Mouse (Mus musculus) lung, postnatal 36 days (tissue): ENCODE data around the gene Vmn1r87.
"Not testable (repeated sequence)": the region's sequence is repeated elsewhere in the genome, so short reads cannot be mapped to it uniquely, and the experiment has no call there.

Source experiments
- DNase-seq: peaks from one replicate; pipeline ENCODE4 v3.0.0; 2022; ENCODE audit warnings: mixed read lengths

Gene Vmn1r87

DNA sequence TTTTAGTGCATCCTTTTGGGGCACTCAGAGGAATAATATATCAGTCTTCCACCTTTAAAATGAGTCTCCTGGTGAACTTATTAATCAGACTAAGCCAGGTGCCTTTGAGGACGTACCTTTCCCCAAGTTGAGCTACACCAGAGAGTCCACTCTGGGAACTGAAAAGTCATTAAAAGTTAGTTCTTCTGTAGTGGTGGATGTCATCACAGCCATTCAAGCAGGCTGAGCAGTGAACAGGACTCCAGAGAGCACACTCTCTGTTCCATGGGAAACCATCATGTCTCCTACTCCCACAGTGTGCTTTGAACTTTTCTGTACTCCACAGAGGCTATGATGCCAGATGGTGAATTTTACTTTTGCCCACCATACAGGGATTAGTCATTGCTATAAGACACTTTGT, at the start of gene Vmn1r87:
Gene Vmn1r87 (minus strand): TSS at position 101 of the 400 bp plus-strand sequence.
- no peak for DNase-seq

DNA sequence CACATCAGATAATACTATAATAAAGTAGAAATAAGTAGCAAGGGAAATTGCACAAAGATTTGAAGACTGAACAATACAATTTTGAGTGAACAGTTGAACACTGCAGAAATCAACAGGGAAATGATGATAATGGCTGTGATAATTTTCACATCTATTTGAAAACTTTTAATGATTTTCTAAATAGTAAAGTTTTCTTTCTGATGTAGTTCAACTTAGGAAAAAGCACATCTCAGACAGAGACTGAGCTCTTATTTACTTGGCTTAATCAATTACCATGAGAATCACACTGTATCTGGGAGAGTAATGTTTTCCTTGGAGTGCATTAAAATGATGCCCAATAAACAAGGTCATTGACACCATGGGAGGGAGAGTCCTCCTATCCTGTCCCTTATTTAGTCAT, 19.3 kb upstream of the Vmn1r87 start, which contains the start of gene Vmn1r88:
Gene Vmn1r88 (plus strand): TSS at position 301 of the 400 bp plus-strand sequence.
- DNase-seq = no peak

DNA sequence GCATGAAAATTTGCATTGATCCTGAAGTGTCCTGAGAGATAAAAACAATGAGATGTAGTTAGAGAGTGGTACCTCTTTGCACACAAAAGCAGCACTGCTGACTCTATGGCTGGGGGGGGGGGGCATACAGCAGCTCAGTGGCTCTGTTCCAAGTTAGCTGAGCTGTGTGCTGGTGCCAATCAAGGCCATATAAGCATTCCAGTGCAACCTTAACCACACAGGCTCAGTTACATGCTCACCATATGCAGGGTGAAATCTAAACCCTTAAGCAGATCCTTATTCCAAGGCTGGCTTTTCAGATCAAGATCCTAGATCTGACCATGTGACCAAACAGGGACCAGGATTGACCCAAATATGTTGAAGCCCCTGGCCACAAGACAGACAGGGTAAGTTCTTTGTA, 2.6 kb downstream of the Vmn1r87 start:
- DNase-seq = no peak

DNA sequence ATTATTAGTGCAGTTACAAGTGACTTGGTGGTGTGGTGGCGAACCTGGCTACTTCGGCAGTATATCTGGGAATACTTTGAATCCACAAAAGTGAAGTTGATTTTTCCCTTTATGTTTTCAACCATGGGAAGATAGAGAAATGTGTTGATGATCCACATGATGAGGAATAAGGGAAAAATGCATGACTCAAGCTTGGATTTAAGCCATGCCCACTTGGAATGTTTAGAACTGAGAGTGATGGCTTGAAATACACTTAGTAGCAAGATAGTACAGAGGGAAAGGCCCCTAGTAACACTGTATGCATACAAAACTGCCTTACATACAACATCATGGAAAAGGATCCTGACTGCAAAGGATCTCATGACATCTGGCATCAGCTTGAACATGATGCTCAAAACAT, 8.1 kb downstream of the Vmn1r87 start:
- DNase-seq = no peak

DNA sequence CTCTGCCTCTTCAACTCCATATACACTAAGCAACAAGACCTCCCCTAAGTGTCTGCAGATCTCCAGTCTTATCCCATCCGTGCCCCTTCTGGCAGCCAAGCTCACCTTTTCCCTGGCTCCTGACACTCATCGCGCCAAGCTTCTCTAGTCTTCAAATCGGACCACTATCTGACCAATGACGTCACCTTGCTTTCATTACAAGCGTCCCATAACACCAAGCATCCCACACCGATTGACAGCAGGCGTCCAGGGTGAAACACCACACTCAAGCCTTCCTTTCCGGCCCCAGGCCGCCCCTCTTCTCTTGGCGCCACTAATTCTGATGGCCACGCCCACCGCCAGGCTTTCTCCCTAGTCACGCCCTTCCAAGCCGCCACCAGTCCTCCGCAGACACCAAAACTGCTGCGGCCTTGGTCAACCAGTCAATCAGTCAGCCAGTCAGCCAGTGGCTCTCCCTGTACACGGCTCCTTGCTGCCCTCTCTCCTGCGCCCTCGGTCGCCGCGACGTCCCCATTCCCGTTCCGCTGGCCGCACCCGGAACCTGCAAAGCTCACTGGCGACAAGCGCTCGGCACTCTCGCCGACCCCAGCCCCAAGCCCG, 16.3 kb downstream of the Vmn1r87 start:
- DNase-seq = not testable (repeated sequence)

DNA sequence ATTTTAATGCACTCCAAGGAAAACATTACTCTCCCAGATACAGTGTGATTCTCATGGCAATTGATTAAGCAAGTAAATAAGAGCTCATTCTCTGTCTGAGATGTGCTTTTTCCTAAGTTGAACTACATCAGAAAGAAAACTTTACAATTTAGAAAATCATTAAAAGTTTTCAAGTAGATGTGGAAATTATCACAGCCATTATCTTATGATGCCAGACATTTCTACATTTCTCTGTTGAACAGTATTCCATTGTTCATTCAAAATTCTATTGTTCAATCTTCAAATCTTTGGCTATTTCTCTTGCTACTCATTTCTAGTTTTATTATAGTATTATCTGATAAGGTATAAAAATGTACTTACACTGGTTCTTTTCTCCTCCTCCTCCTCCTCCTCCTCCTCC, 20.1 kb downstream of the Vmn1r87 start, which contains the start of gene Vmn1r86:
Gene Vmn1r86 (minus strand): TSS at position 101 of the 400 bp plus-strand sequence.
- DNase-seq = no peak

DNA sequence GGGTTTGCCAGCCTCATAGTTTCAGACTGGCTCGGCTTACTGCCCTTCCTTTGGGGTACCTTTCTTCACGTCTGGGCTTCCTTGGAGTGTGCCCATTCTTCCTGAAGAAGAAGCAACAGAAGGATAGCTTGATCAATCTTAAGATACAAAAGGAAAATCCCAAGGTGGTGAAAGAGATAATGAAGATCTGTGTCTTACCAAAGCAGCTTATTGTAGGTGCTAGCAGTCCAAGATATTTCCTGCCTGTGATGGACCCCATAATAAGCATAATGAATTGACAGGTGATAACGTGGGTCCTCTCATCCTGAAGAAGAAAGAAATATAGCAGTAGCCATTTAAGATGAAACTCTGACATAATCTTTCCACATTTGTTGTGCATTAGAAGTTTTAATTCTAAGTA, 44.9 kb downstream of the Vmn1r87 start, which contains the start of gene Vmn1r85:
Gene Vmn1r85 (minus strand): TSS at position 101 of the 400 bp plus-strand sequence.
- no peak for DNase-seq
